Mouse (Mus musculus): ENCODE measurements around the gene Olfr5.
"Not testable (repeated sequence)": the region's sequence is repeated elsewhere in the genome, so short reads cannot be mapped to it uniquely, and the experiment has no call there.

The Olfr5 gene

DNA sequence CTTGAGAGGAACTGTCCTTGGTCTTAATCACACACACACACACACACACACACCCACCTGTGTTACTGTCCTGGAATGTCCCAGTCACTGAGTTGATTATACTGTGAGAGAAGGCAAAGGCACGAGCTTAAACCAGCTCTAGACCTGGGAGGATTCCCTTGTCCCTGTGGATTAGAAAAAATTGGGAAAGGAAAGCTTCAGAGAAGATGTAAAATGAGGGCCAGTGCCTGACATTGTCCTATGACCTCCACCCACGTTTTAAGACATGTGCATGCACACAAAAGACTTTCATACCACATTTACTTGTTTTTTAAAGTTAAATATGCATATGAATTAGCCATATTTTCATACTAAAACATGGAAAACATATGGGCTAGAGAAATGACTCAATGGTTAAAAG lies at the start of gene Olfr5:
TSS of gene Olfr5 (minus strand) at position 101 of the 400 bp plus-strand sequence.
- no peak for DNase-seq (ENCODE audit: low read depth, low spot score)

- no peak for DNase-seq (ENCODE audit: low read depth, low spot score)
These were observed 39.4 kb upstream of the Olfr5 start for GRCm38 (mm10) chr7:6526141-6526540.

DNA sequence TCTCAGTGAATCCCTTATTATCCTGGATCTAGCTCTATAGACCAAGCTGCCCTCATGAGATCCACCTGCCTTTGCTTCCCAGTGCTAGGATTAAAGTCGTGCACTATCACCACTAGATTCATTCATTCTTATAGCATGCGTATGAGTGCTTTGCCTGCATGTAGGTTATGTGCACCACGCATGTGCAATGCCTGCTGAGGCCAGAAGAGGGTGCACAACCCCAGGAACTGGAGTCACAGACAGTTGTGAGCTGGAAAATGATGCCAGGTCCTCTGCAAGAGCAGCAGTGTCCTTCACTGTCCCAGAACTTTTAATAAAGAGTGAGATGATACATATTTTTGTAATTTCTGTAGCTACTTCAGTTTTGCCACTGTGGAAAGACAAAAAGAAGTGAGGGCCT lies 38.3 kb upstream of the Olfr5 start:
- no peak for DNase-seq (ENCODE audit: low read depth, low spot score)

GRCm38 (mm10) chr7:6522850-6523249 lies 36.1 kb upstream of the Olfr5 start, which contains the start of gene Olfr1349:
TSS of gene Olfr1349 (minus strand) at chr7:6522950.
- no peak for DNase-seq (ENCODE audit: low read depth, low spot score)

DNA sequence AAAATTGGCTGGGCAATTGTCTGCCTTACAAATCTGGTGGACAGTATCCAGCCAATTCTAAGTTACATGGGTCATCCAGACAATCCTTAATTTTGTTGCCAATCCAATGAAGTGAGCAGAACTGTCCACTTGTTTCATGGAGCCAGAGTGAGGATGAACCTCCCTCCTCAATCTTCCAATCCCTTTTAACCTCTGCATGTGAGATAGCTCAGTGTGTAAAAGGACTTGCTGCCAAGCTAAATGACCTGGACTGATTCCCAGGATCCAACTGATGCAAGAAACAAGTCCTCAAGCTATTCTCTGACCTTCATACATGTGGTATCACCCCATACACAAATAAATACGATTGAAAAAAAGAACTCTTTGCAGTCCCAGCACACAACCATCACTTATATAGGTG lies 34.9 kb upstream of the Olfr5 start:
- no peak for DNase-seq (ENCODE audit: low read depth, low spot score)

DNA sequence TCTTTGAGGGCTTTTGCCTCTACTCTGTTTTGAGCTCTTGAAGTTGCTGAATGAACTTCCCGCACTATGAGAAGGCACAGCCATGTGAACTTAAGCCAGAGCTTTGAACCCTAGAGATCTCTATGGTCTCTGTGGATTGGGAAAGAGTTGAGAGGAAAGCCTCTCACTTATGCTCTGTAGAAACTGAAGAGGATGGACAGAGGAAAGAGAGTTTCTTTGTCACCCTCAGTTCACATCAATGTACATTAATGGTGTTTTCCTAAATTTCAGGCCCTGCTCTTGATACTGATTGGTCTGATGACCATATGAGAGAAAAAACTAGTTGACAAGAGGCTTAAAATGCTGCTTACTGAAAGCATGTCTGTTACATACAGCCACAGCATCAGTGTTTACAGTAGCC lies 21.9 kb upstream of the Olfr5 start, which contains the start of gene Olfr1348:
TSS of gene Olfr1348 (minus strand) at position 101 of the 400 bp plus-strand sequence.
- no peak for DNase-seq (ENCODE audit: low read depth, low spot score)

DNA sequence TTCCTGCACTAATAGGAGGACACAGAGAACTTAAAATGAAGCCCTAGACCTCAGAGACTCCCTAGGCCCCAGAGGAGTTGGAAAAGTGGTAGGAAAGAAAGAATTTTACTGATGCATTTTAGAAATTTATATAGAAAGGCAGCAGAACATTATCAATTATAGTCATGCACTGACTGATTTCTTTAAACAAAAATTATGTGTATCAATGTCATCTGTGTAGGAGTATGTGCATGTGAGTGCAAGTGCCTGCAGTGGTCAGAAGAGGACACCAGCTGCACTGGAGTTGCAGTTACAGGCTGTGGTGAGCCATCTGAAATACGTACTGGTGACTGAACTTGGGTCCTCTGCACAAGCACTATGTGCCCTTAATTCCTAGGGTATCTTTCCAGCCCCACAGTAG lies 12.9 kb upstream of the Olfr5 start, which contains the start of gene Olfr1347:
TSS of gene Olfr1347 (minus strand) at position 101 of the 400 bp plus-strand sequence.
- DNase-seq (ENCODE audit: low read depth, low spot score), result no peak

DNA sequence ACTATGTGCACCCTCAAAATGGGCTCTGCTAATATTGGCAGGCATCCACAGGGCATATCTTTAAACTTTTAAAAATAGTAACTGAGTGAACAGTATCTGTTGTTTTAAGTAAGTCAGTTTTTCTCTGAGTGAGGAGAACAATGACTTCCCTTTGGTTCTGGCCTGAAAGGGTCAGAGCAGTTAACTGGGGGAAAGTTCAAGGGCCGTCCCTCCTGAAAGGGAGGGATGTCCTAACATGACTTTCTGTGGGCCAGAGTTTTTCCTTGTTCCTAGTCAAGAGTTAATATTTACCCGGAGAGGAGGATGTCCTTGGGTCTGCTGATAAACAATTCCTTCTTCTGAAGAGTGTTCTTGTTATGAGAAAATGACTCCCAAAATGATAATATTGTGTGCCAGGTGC lies 9.1 kb downstream of the Olfr5 start:
- DNase-seq (ENCODE audit: low read depth, low spot score), result not testable (repeated sequence)

- DNase-seq (ENCODE audit: low read depth, low spot score), result no peak
These were observed 19.8 kb downstream of the Olfr5 start, which contains the start of gene Olfr1346 for GRCm38 (mm10) chr7:6466951-6467350. TSS of gene Olfr1346 (plus strand) at chr7:6467101.

GRCm38 (mm10) chr7:6456399-6456798 lies 30.3 kb downstream of the Olfr5 start:
- DNase-seq (ENCODE audit: low read depth, low spot score), result no peak

DNA sequence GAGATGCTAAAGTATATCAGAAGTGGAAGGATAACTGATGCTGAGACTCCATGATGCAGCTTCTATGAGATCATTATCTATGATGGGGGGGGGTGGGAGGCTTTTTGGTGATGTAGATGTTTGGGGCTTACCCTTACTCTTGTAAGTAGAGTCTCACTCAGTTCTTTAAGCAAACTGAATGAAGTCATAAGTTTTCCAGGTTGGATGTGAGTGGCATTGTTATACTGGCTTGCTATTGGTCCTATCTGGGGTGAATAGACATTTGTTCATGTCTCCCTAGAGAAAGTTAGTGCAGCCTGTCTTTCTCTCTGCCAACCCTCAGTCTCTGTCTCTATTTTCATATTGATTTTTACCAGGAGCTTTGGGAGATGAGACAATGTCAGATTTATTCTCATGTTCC lies 30.9 kb downstream of the Olfr5 start, which contains the start of gene Olfr1336:
TSS of gene Olfr1336 (plus strand) at position 301 of the 400 bp plus-strand sequence.
- no peak for DNase-seq (ENCODE audit: low read depth, low spot score)

DNA sequence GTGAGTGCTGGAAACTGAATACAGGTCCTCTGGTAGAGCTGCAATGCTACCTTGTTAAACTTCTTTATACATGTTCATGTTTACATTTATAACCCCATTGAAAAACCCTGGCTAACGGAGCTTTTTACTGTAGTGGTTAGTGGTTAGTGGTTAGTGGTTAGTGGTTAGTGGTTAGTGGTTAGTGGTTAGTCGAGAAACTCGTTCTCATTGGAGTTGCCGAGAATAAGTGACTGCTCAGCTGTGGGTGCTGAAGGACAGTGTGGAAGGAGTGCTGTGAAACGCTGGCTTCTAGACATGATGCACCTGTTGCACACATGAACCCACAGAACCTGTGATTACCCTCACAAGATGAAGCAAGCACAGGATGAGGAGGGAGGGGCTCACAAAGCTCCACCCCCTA lies 39.0 kb downstream of the Olfr5 start:
- no peak for DNase-seq (ENCODE audit: low read depth, low spot score)

- DNase-seq (ENCODE audit: low read depth, low spot score), result no peak
These were observed 45.6 kb downstream of the Olfr5 start for GRCm38 (mm10) chr7:6441173-6441572.

GRCm38 (mm10) chr7:6438388-6438787 lies 48.4 kb downstream of the Olfr5 start, which contains the start of gene Olfr1344:
TSS of gene Olfr1344 (plus strand) at chr7:6438688.
- no peak for DNase-seq (ENCODE audit: low read depth, low spot score)

GRCm38 (mm10) chr7:6430342-6430741 lies 56.4 kb downstream of the Olfr5 start:
- peak; percentile 40 for DNase-seq (ENCODE audit: low read depth, low spot score)

- DNase-seq (ENCODE audit: low read depth, low spot score), result no peak
These were observed 57.4 kb downstream of the Olfr5 start for GRCm38 (mm10) chr7:6429381-6429780.
